Mouse (Mus musculus) MEL (cell line): ENCODE results near the gene Gfpt1. TPM values are rescaled to one million over a fixed set of nuclear protein-coding genes. Genes with fewer than 3 reads are reported as not detected.

Source experiments
- DNase-seq: peaks from one replicate; pipeline ENCODE4 v3.0.0; 2011; ENCODE audit warnings: low read depth, low spot score
- H3K27ac ChIP-seq: 2 replicates; pipeline ENCODE4 v1.5.1; 2012; ENCODE audit warnings: low read depth, mild to moderate bottlenecking, control low read depth, low read length, moderate library complexity; ENCODE audit not compliant: control insufficient read depth
- H3K27me3 ChIP-seq, 2 experiments: fragments of 150-350 bp in 1 of 2; sonication (generic) in 1 of 2; 2 replicates each; pipeline ENCODE4 v1.6.1; 2012; ENCODE audit warnings: low read length in 2 of 2, mild to moderate bottlenecking in 2 of 2, improper control_type of control experiment in 1 of 2, moderate library complexity in 1 of 2; ENCODE audit not compliant: insufficient read depth in 2 of 2, control insufficient read depth in 1 of 2
- H3K36me3 ChIP-seq, 2 experiments: 2 replicates each; pipeline ENCODE4 v1.6.1; 2012 to 2014; ENCODE audit warnings: low read length in 2 of 2, improper control_type of control experiment in 1 of 2, inconsistent platforms in 1 of 2, mild to moderate bottlenecking in 1 of 2; ENCODE audit not compliant: insufficient read depth in 2 of 2, control insufficient read depth in 1 of 2
- H3K4me1 ChIP-seq, 2 experiments: fragments of 150-350 bp in 1 of 2; sonication (generic) in 1 of 2; 2 replicates each; pipeline ENCODE4 v1.6.1; 2012; ENCODE audit warnings: low read length in 2 of 2, improper control_type of control experiment in 1 of 2, mild to moderate bottlenecking in 1 of 2; ENCODE audit not compliant: insufficient read depth in 2 of 2, control insufficient read depth in 1 of 2
- H3K4me3 ChIP-seq, 2 experiments: fragments of 150-350 bp in 1 of 2; sonication (generic) in 1 of 2; 2 replicates each; pipeline ENCODE4 v1.5.1; 2012; ENCODE audit warnings: low read depth in 2 of 2, low read length in 2 of 2, mild to moderate bottlenecking in 2 of 2, moderate library complexity in 2 of 2, control low read depth in 1 of 2, improper control_type of control experiment in 1 of 2; ENCODE audit not compliant: control insufficient read depth in 1 of 2, insufficient read depth in 1 of 2
- H3K79me2 ChIP-seq: 2 replicates; pipeline ENCODE4 v1.6.1; 2012; ENCODE audit warnings: mild to moderate bottlenecking, low read length, moderate library complexity; ENCODE audit not compliant: control insufficient read depth, poor library complexity, insufficient read depth
- H3K9ac ChIP-seq: 2 replicates; pipeline ENCODE4 v1.6.1; 2012; ENCODE audit warnings: low read depth, mild to moderate bottlenecking, control low read depth, low read length, moderate library complexity; ENCODE audit not compliant: control insufficient read depth, poor library complexity, severe bottlenecking
- H3K9me3 ChIP-seq: fragments of 150-350 bp; sonication (generic); replicated peaks from 2 replicates; pipeline ENCODE4 v1.6.1; 2012; ENCODE audit warnings: mild to moderate bottlenecking, low read length, improper control_type of control experiment, moderate library complexity; ENCODE audit not compliant: insufficient read depth
- BHLHE40 ChIP-seq: IDR thresholded peaks from 2 replicates; pipeline ENCODE4 v1.6.1; 2012; ENCODE audit warnings: low read depth, mild to moderate bottlenecking, inconsistent platforms, low read length, improper control_type of control experiment, borderline replicate concordance
- GABPA ChIP-seq: IDR thresholded peaks from 2 replicates; pipeline ENCODE4 v1.6.1; 2012; ENCODE audit warnings: low read depth, mild to moderate bottlenecking, inconsistent platforms, low read length, improper control_type of control experiment, moderate library complexity
- GATA1 ChIP-seq: IDR thresholded peaks from 2 replicates; pipeline ENCODE4 v1.6.1; 2011; ENCODE audit warnings: low read depth, low read length, improper control_type of control experiment
- JUND ChIP-seq: IDR thresholded peaks from 2 replicates; pipeline ENCODE4 v1.6.1; 2011; ENCODE audit warnings: low read depth, mild to moderate bottlenecking, improper control_type of control experiment, low read length
- MYC ChIP-seq: IDR thresholded peaks from 2 replicates; pipeline ENCODE4 v1.6.1; 2011; ENCODE audit warnings: low read depth, mild to moderate bottlenecking, low read length, improper control_type of control experiment, moderate library complexity
- NRF1 ChIP-seq: IDR thresholded peaks from 2 replicates; pipeline ENCODE4 v1.6.1; 2014; ENCODE audit warnings: low read depth, mild to moderate bottlenecking, inconsistent platforms, low read length, improper control_type of control experiment, moderate library complexity; ENCODE audit not compliant: poor library complexity, insufficient read depth, severe bottlenecking
- POLR2A ChIP-seq, 2 experiments: IDR thresholded peaks; 2 replicates each; pipeline ENCODE4 v1.6.1; 2011 to 2012; ENCODE audit warnings: low read length in 2 of 2, mild to moderate bottlenecking in 2 of 2, control low read depth in 1 of 2, improper control_type of control experiment in 1 of 2, low read depth in 1 of 2, moderate library complexity in 1 of 2; ENCODE audit not compliant: control insufficient read depth in 1 of 2, insufficient read depth in 1 of 2, poor library complexity in 1 of 2
- SMC3 ChIP-seq: IDR thresholded peaks from 2 replicates; pipeline ENCODE4 v1.6.1; 2011; ENCODE audit warnings: low read depth, low read length, improper control_type of control experiment
- TAL1 ChIP-seq: IDR thresholded peaks from 2 replicates; pipeline ENCODE4 v1.6.1; 2012; ENCODE audit warnings: mild to moderate bottlenecking, inconsistent platforms, low read length, moderate library complexity, mixed read lengths
- TCF12 ChIP-seq: IDR thresholded peaks from 2 replicates; pipeline ENCODE4 v1.6.1; 2014; ENCODE audit warnings: low read depth, mild to moderate bottlenecking, inconsistent platforms, low read length, improper control_type of control experiment, moderate library complexity
- UBTF ChIP-seq: IDR thresholded peaks from 2 replicates; pipeline ENCODE4 v1.6.1; 2012; ENCODE audit warnings: low read depth, mild to moderate bottlenecking, inconsistent platforms, low read length, improper control_type of control experiment, moderate library complexity, borderline replicate concordance; ENCODE audit not compliant: insufficient read depth
- ZC3H11A ChIP-seq: IDR thresholded peaks from 2 replicates; pipeline ENCODE4 v1.6.1; 2012; ENCODE audit warnings: low read depth, mild to moderate bottlenecking, inconsistent platforms, low read length, improper control_type of control experiment
- ZMIZ1 ChIP-seq: IDR thresholded peaks from 2 replicates; pipeline ENCODE4 v1.6.1; 2012; ENCODE audit warnings: low read depth, mild to moderate bottlenecking, inconsistent platforms, low read length, improper control_type of control experiment, moderate library complexity
- polyA plus RNA-seq, 2 experiments: library from polyadenylated mRNA; stranded (reverse) in 1 of 2; unstranded in 1 of 2; fragments of >175 nt in 1 of 2; fragments of >200 nt in 1 of 2; gene quantifications; 2 replicates each; pipeline versions ENCODE4 v1.2.1 to v1.2.4; 2012; ENCODE audit warnings: low replicate concordance in 2 of 2, low read depth in 1 of 2; ENCODE audit not compliant: insufficient read length in 2 of 2, insufficient read depth in 1 of 2, missing spikeins in 1 of 2
- total RNA-seq: library from RNA; depleted of rRNA; stranded (reverse); fragments of 300-350 nt; gene quantifications from 2 replicates; pipeline ENCODE4 v1.2.3, GENCODE M21; 2012

Gfpt1 gene
- total and polyA plus RNA-seq, 3 experiments = 29.6 to 69.3 (median 33.5) TPM

DNA sequence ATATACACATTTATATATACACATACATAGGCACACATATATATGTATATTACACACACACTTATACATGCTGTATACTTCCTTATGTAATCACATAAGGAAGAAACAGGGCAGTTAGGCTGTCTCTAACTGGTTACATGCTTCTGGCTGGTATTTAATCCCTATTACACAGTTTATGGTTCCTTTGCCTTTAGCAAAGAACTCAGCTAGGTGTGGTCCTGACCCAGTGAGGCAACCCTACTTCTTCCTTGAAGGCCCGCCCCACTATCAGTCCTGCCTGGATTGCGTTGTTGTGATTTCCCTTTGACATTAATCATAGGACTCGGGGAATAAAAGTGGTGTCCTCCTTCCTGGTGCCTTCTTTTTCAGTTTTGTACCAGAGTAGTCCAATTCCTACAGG is 8.3 kb upstream of the Gfpt1 start:
- no peak overlapping the region for H3K27ac ChIP-seq
- H3K27me3 ChIP-seq = no peaks in the 10 kb centered on the region
- no peak overlapping the region for H3K9ac ChIP-seq
- no peak overlapping the region for H3K4me3 ChIP-seq
- H3K79me2 ChIP-seq = no peaks in the 10 kb centered on the region
- H3K36me3 ChIP-seq = peaks cover 0 to 2% of the 10 kb centered on the region in 2 experiments; a peak in 1 of 4 replicates
- H3K9me3 ChIP-seq = no peaks in the 10 kb centered on the region
- peaks cover 0 to 5% of the 10 kb centered on the region in 2 experiments; a peak in 1 of 4 replicates for H3K4me1 ChIP-seq
- TF ChIP-seq UBTF = no peak
- no peak for TF ChIP-seq BHLHE40
- no peak for TF ChIP-seq ZMIZ1
- TF ChIP-seq POLR2A (IDR thresholded peaks at IDR 0.05; ENCODE audit: control insufficient read depth in 1 of 2, insufficient read depth in 1 of 2, low read depth in 1 of 2, low read length in 2 of 2, poor library complexity in 1 of 2) = no peak
- no peak for TF ChIP-seq GATA1
- TF ChIP-seq JUND = no peak
- TF ChIP-seq ZC3H11A = no peak
- TF ChIP-seq, all 39 proteins: peak for 0
- no peak for DNase-seq

DNA sequence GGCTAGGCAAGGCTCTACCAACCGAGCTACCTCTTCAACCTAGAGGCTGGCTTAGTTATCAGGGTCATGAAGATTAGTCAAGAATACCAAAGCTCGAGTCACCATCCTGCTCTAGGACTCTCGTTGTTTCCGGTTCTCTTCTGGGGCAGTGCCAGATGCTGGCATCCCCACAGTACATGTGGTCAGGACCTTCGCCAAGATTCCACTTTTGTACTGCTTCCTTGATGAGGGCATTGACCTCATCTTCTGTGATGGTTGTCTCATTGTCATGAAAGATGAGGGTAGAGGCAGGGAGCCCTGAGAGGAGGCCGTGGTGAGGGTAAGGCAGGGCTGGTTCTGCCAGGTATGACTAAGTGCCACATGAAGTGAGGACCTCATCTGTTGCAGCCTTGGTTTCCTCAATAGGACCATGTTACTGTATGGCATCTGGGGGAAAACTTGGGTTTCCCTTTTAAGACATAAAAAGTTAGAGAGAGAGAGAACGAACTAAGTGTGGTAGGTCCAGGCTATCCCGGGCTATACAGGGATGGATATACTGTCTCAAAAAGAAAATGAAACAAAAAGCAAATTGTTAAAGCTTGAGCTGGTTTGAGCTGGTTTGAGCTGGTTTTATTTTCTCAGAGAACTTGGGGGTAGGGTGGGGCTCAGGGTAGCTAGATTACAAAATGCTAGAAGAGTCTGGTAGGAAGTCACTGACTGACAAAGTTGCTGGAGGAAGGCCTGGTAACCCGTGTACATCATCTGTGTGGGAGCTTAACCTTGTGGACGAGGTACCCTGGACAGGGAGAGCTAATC is 4.6 kb upstream of the Gfpt1 start:
- Histone ChIP-seq H3K27me3 (no peaks in the 10 kb centered on the region), H3K4me3 (no peak overlapping the region), H3K27ac (no peak overlapping the region), H3K79me2 (peaks cover 6% of the 10 kb centered on the region), H3K36me3 (peaks cover 0 to 7% of the 10 kb centered on the region in 2 experiments; a peak in 2 of 4 replicates), H3K4me1 (peaks cover 8 to 13% of the 10 kb centered on the region in 2 experiments), H3K9ac (no peak overlapping the region), H3K9me3 (no peaks in the 10 kb centered on the region)
- no peak for TF ChIP-seq TCF12
- TF ChIP-seq SMC3 = no peak
- DNase-seq = peak; percentile 19

DNA sequence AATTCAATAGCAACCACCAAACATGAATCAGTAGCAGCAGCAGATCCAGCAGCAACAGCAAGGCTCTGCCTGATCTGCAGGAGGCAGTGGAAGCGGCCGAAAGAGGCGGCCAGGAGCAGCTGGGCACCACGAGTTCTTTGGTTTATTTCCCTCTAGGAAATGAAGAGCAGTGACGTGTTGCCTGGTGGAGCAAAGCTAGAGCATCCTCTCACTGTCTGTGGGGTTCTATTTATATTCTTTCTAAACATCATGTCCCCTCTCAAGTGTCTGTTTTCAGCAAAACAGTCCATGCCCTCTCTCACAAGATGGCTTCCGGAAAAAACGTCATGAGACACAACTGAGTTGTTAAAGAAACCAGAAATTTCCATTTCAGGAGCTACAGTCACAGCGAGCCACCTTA is 3.5 kb upstream of the Gfpt1 start:
- Histone ChIP-seq H3K4me3 (no peak overlapping the region), H3K9me3 (no peaks in the 10 kb centered on the region), H3K27me3 (no peaks in the 10 kb centered on the region), H3K79me2 (peaks cover 17% of the 10 kb centered on the region), H3K9ac (no peak overlapping the region), H3K4me1 (peaks cover 13% of the 10 kb centered on the region in 2 experiments), H3K36me3 (peaks cover 0 to 14% of the 10 kb centered on the region in 2 experiments; a peak in 2 of 4 replicates)
- DNase-seq = peak; percentile 21
- no peak for TF ChIP-seq GABPA
- 0 out of 2 replicates have a peak, but pooled peaks have one; percentile 13 for TF ChIP-seq TAL1
- no peak for TF ChIP-seq NRF1
- TF ChIP-seq MYC = no peak
- TF ChIP-seq, all 39 proteins: peak for 1
- H3K27ac ChIP-seq = no peak overlapping the region
